ENCODE assay signal across 8 mouse cellular contexts in the genomic region with DNA sequence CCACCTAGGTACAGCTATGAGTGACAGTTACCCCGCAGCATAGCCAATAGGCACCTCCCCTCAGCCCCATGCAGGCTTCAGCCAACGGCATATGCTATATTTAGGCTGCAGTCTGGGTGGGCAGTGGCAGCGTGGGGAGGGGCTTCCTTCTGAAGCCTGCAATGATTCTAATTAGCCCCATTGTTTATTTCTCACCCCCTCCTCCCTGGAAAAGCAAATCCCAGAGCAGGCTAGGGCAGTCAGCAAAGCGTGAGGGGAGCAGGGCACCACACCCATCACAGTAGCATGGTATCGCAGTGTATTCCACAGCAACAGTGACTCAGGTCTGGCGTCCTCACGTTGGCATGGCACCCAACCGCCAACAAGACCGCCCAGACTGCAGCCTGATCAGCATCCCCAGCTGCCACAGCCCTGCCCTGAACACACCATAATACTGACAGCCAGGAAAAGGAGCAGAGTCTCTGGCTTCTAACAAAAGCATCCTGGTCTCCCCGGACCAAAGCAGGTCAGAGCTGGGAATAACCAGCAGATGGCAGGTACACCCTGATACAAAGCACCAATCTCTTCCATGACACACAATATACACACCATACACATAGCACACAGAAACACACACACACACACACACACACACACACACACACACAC. TPM values are rescaled to one million over a fixed set of nuclear protein-coding genes. Genes with fewer than 3 reads are reported as not detected.
DNase-seq lines count a peak whose midpoint lies in the region; ATAC-seq and TF ChIP-seq lines count a peak whose summit lies in the region.

No protein-coding gene starts in this region.

- peak overlapping the region; percentile 67 for H3K4me2 ChIP-seq in heart, embryonic 13.5 days
- peak overlapping the region; percentile 26; the same call in 1 of the 2 replicates for H3K4me2 ChIP-seq in forebrain, embryonic 11.5 days (ENCODE audit: low read depth, low read length, severe bottlenecking)
- H3K4me2 ChIP-seq in intestine, postnatal 0 days (replicated peaks; ENCODE audit: low read depth) = no peak overlapping the region

- peaks cover 43% of the 10 kb centered on the region for H3K4me1 ChIP-seq in heart, embryonic 13.5 days
- H3K4me1 ChIP-seq in forebrain, embryonic 11.5 days (replicated peaks; ENCODE audit: control insufficient read depth, insufficient read depth, low read length) = peaks cover 21% of the 10 kb centered on the region
- 0 out of 2 replicates have a peak, but pooled peaks cover 4% of the 10 kb centered on the region for H3K4me1 ChIP-seq in intestine, postnatal 0 days (replicated peaks; ENCODE audit: control insufficient read depth, insufficient read depth, low read length)

- peak overlapping the region; percentile 33 for H3K9ac ChIP-seq in heart, embryonic 13.5 days
- peak overlapping the region; percentile 39 for H3K9ac ChIP-seq in forebrain, embryonic 11.5 days (ENCODE audit: low read length)
- H3K9ac ChIP-seq in intestine, postnatal 0 days (ENCODE audit: low read depth, low read length) = no peak overlapping the region

- H3K36me3 ChIP-seq in heart, embryonic 13.5 days = no peaks in the 10 kb centered on the region
- H3K36me3 ChIP-seq in forebrain, embryonic 11.5 days (ENCODE audit: control insufficient read depth, insufficient read depth, low read length) = no peaks in the 10 kb centered on the region
- no peaks in the 10 kb centered on the region for H3K36me3 ChIP-seq in intestine, postnatal 0 days (ENCODE audit: control insufficient read depth, insufficient read depth)

- H3K4me3 ChIP-seq in heart, embryonic 13.5 days = peak overlapping the region; percentile 39
- H3K4me3 ChIP-seq in forebrain, embryonic 11.5 days (ENCODE audit: low read depth, low read length) = no peak overlapping the region
- no peak overlapping the region for H3K4me3 ChIP-seq in intestine, postnatal 0 days (ENCODE audit: low read depth, low read length)

- ATAC-seq in heart, embryonic 13.5 days (ENCODE audit: extremely low read depth, insufficient number of reproducible peaks, low FRiP score, low TSS enrichment) = peak; percentile 37
- peak; percentile 83 for ATAC-seq in forebrain, embryonic 11.5 days (replicated peaks; ENCODE audit: low FRiP score)
- ATAC-seq in intestine, postnatal 0 days = peak; percentile 54

- no peak for DNase-seq in heart, adult 18-20 months
- peak; percentile 41 for DNase-seq in R1 (ENCODE audit: low read depth, low spot score)
- DNase-seq in forebrain, embryonic 11.5 days (ENCODE audit: low spot score) = peak; percentile 77
- peak; percentile 47 for DNase-seq in mesoderm, embryonic 11.5 days (ENCODE audit: low read depth, low spot score)
- DNase-seq in telencephalon, adult 2 months (ENCODE audit: low read depth, low spot score) = peak; percentile 72
- DNase-seq in kidney, adult 11 months = no peak

- WGBS in heart, embryonic 13.5 days = 5% methylated on average over 10 of the region's 10 CpGs
- WGBS in forebrain, embryonic 11.5 days = 5% methylated on average over 10 of the region's 10 CpGs
- WGBS in intestine, postnatal 0 days = 6% methylated on average over 10 of the region's 10 CpGs

- H3K27ac ChIP-seq in heart, embryonic 13.5 days (replicated peaks) = peak overlapping the region; percentile 54
- H3K27ac ChIP-seq in forebrain, embryonic 11.5 days (ENCODE audit: low read depth, low read length) = peak overlapping the region; percentile 65
- H3K27ac ChIP-seq in intestine, postnatal 0 days (ENCODE audit: low read depth, low read length) = no peak overlapping the region

- H3K9me3 ChIP-seq in heart, embryonic 13.5 days = no peaks in the 10 kb centered on the region
- no peaks in the 10 kb centered on the region for H3K9me3 ChIP-seq in forebrain, embryonic 11.5 days (ENCODE audit: control insufficient read depth, low read length)
- H3K9me3 ChIP-seq in intestine, postnatal 0 days (ENCODE audit: control insufficient read depth) = no peaks in the 10 kb centered on the region

- TF ChIP-seq CTCF in intestine, postnatal 0 days (IDR thresholded peaks at IDR 0.05; ENCODE audit: low read depth) = peak; percentile 31; the same call in 1 of the 2 replicates

- H3K27me3 ChIP-seq in heart, embryonic 13.5 days (replicated peaks) = peaks cover 12% of the 10 kb centered on the region; the same call in 1 of the 2 replicates
- H3K27me3 ChIP-seq in forebrain, embryonic 11.5 days (ENCODE audit: control insufficient read depth, insufficient read depth, low read length) = peaks cover 2% of the 10 kb centered on the region; the same call in 1 of the 2 replicates
- H3K27me3 ChIP-seq in intestine, postnatal 0 days (replicated peaks; ENCODE audit: control insufficient read depth, insufficient read depth, low read length) = no peaks in the 10 kb centered on the region; the same call in 1 of the 2 replicates

RNA-seq across cellular contexts. Expression of gene Ccdc187, which starts 4.0 kb away (rescaled TPM):
- 0.10 and 0.24 TPM in 2 replicates for polyA plus RNA-seq in heart, embryonic 13.5 days (2015; fragmentation: Nextera tagmentation; extraction: Ambion mirVana)
- total RNA-seq in heart, adult 18-20 months (2021) = under 1 TPM; 0.05 to 0.13 TPM
- 0.05 and 0.19 TPM in 2 replicates for polyA plus RNA-seq in forebrain, embryonic 11.5 days (2014; fragmentation: Nextera tagmentation; extraction: Ambion mirVana)
- polyA plus RNA-seq in intestine, postnatal 0 days (2015; fragmentation: Nextera tagmentation; extraction: Ambion mirVana) = 0.09 and 0.21 TPM in 2 replicates

RNA-seq across cellular contexts. Expression of gene Gpsm1, which starts 17.0 kb away (rescaled TPM):
- 37.3 TPM in 2 replicates for polyA plus RNA-seq in heart, embryonic 13.5 days (2015; fragmentation: Nextera tagmentation; extraction: Ambion mirVana)
- 100 to 1,000 TPM; 175 to 238 TPM for total RNA-seq in heart, adult 18-20 months (2021)
- 61.1 and 63.3 TPM in 2 replicates for polyA plus RNA-seq in forebrain, embryonic 11.5 days (2014; fragmentation: Nextera tagmentation; extraction: Ambion mirVana)
- polyA plus RNA-seq in intestine, postnatal 0 days (2015; fragmentation: Nextera tagmentation; extraction: Ambion mirVana) = 6.3 and 6.9 TPM in 2 replicates

RNA-seq across cellular contexts. Expression of gene Dnlz, which starts 53.6 kb away (rescaled TPM):
- polyA plus RNA-seq in heart, embryonic 13.5 days (2015; fragmentation: Nextera tagmentation; extraction: Ambion mirVana) = 27.5 and 28.7 TPM in 2 replicates
- total RNA-seq in heart, adult 18-20 months (2021) = 10 to 100 TPM; 24.5 to 25.3 TPM
- 38.2 and 40.2 TPM in 2 replicates for polyA plus RNA-seq in forebrain, embryonic 11.5 days (2014; fragmentation: Nextera tagmentation; extraction: Ambion mirVana)
- 16.4 and 17.0 TPM in 2 replicates for polyA plus RNA-seq in intestine, postnatal 0 days (2015; fragmentation: Nextera tagmentation; extraction: Ambion mirVana)

Comparison
In these comparisons a context has a peak if more than half of its experiments do, and no peak if none do; other contexts are left out.
1. DNase-seq: peak in R1 (single experiment), forebrain, embryonic 11.5 days (single experiment), mesoderm, embryonic 11.5 days (single experiment) and telencephalon, adult 2 months (single experiment); none in heart, adult 18-20 months (0 of 2) and kidney, adult 11 months (single experiment).
2. Peak in every context shown above with its lines, with median percentiles within 50 percentile points of each other: ATAC-seq.